Mouse (Mus musculus) cerebellum, adult 8-10 months (tissue): ENCODE data around the gene Hmces.
"Not testable (repeated sequence)": the region's sequence is repeated elsewhere in the genome, so short reads cannot be mapped to it uniquely, and the experiment has no call there.

Experiments used
- DNase-seq: peaks from one replicate; pipeline ENCODE4 v3.0.0; 2022

The Hmces gene

DNA sequence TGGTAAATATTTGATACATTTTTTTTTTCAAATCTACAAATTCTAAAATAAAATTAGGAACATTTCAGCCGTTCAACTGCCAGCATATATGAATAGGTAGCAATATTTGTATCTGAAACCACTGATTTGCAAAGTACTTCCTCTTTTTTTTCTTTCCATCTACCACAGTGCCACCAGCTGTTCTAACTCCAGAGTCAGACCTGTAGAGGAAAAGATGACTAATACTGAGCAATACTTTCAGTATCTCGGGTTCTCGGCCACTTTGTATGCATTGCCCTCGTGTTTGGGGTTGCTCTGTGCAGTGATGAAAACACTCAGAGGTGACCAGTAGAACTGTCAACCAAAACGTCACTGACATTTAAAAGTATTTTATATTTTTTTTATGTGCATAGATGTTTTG lies 2.2 kb downstream of the Hmces start:
- no peak for DNase-seq

DNA sequence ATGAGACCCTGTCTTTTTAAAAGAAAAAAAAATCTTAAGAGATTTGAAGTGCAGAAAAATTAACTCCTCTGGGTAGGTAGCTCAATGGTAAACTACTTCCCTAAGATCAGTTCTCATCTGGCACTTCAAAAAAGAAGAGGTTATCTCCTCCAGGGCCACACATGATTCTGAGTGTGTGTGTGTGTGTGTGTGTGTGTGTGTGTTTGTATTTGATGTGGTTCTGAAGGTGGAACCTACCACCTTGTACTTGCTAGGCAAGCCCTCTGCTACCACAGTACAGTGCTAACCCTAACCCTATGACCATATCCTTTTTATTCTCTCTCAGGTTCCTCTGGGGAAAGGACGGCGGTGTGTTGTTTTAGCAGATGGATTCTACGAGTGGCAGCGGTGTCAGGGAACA lies 7.5 kb downstream of the Hmces start:
- no peak for DNase-seq

DNA sequence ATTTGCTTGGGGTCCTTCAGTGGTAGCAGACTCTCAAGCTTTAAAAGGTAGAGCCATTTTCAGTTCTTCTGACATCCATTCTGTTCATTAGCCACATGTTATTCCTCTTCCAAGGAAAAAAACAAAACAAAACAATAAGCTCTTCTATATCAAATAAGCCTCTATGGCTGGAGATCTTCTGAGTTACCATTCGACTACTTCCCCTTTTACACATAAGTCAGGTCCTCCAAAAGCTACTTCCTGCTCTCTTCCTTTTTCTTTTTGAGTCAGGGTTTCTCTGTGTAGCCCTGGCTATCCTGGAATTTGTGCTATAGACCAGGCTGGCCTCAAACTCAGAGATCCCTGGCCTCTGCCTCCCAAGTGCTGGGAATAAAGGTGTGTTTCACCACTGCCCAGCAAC lies 9.9 kb downstream of the Hmces start:
- no peak for DNase-seq

DNA sequence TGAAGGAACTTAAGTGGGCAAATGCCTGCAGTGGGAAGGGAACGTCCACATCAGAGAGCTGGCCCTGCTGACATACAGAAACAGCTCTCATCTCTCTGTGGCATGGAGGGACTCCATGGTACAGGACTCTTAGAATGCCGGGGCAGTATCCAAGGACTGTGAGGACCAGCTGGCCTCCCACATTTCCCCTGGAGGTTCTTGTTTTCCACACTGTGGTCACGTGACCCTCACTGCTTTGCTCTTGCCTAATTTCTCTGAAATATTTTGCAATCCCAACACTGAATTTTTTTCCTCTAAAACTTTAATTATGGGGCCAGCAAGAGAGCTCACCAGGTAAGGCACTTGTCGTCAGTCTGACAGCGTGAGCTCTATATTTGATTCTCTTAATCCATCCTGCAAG lies 21.3 kb downstream of the Hmces start:
- DNase-seq: no peak

DNA sequence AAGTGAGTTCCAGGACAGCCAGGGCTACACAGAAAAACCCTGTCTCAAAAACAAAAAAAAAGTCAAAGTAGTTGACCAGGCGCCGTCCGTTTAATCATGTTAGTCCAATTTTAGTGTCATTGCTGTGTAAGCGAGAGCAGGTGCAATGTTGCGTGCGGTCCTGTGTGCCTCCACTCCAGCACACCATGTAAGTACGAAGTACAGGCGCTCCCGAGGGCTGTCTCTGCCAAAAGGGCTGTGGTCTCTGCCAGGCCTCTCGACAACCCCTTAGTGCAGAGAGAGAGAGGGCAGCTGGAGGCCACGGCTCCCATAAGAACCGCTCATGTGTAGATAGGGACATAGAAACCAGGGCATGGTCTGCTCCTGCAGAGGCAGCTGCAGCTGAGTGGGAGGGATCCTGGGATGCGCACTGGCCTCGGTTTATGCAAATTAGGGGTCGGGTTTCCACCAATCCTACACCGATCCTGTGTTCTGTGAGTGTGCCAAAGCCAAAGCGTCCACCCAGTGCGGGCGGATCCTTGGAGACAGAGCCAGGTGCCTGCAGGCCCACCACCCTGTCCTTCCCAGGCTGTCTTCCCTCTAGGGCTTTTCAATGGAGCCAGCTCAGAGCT lies 23.5 kb downstream of the Hmces start:
- no peak for DNase-seq

DNA sequence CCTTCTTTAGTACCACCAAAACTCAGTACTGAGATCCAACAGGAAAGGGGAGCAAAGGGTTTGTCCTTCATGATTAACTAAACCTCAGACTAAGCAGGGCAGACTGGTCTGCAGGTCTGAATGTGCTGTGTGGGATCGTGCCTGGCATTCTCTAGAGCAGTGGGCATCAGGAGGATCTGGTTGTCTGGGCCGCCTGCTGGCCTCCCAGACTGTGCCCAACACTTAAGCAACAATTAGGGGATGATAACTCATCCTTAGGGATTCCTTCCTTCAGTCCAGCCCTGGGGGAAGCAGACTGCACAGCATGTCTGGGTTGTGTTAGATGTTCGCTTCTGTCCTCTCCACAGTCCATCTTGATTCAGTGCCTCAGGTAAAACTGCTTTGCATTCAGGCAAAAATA lies 25.2 kb downstream of the Hmces start:
- no peak for DNase-seq

DNA sequence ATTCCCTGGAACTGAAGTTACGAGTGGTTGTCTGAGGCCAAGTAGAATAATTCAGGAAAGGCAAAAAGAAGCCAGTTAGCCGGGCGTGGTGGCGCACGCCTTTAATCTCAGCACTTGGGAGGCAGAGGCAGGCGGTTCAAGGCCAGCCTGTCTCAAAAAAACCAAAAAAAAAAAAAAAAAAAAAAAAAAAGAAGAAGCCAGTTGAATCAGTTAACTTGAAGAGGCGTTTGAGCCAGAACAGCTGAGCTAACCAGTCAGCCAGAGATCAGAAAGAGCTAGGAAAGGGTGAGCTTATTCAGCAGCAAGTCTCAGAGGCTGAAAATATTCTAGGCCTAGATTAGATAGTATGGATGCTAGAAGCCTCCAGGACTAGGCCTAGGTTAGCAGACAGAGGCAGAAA lies 28.4 kb downstream of the Hmces start:
- no peak for DNase-seq

- DNase-seq: not testable (repeated sequence)
Measured at GRCm38 (mm10) chr6:87962457-87962856, 48.7 kb downstream of the Hmces start.

GRCm38 (mm10) chr6:87970041-87970440 lies 56.3 kb downstream of the Hmces start:
- DNase-seq: no peak

DNA sequence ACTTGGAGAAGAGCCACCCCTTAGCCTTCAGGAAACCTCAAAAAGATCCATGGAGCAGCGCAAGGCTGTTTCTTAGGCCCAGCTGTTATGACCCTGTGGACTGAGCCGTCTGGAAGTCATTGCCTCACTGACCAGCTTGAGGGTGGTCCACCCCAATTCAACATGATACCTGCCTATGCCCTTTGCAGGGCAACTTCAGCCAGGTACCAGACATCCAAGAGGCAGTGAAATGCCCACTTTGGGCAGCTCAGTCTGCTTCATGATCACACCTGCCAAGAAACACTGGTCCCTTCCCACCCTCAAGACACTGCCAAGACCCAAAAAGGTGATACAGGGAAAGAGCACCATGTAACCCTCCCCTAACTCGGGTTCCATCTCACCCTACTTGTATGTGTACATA lies 66.0 kb downstream of the Hmces start:
- DNase-seq: no peak

GRCm38 (mm10) chr6:87980374-87981029 lies 66.8 kb downstream of the Hmces start:
- peak; percentile 70 for DNase-seq

DNA sequence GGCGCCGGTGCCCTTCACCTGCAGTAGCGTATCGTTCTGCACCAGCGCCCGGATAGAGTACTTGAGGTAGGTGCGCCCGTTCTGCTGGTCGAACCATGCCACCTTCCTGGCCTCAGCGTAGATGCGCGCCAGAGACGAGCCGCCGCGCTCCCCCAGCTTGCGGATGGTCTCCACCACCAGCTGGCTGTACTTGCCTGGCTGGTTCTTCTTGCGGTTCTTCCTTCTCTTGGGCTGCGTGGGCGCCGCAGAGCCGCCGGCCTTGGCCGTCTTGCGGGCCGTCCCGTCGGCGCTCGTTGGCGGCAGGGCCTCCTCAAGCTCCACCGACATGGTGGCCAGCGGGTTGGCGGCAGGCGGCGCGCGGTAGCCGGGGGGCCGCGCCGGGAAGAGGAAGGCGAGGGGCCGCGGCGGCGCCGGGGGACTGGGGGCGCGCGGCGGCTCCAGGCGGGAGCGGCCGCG lies 67.3 kb downstream of the Hmces start:
- DNase-seq: peak; percentile 34

- peak; percentile 66 for DNase-seq
Measured at GRCm38 (mm10) chr6:87981547-87982256, 68.0 kb downstream of the Hmces start, which contains the start of gene H1fx. H1fx (minus strand) TSS chr6:87981637.

DNA sequence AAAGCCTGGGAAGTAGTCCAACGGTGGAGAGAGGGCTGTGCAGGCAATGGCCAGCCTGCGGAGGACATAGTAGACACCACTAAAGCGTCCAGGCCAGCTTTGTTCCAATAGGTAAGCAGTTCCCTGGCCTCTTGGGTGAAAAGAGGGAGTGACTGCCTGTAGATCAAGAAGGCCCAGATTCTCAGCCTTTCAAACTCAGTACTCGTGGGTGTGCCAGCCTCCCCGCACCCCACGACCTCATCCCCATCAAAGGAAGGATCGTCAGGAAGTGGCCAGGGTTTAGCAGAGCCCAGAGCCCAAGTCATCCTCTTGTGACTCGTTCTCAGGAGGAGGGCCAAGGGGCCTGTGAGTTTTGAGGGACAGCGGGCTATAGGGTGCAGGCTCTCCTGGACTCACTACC lies 68.8 kb downstream of the Hmces start:
- DNase-seq: no peak
